Mouse (Mus musculus): ENCODE measurements around the gene C530008M17Rik. TPM values are rescaled to one million over a fixed set of nuclear protein-coding genes. Genes with fewer than 3 reads are reported as not detected.
A peak's percentile ranks its signal among the peaks of the same experiment; 100 is the strongest.

C530008M17Rik gene
- polyA plus RNA-seq, 1 experiment from 2014 or later, result 27.6 TPM

DNA sequence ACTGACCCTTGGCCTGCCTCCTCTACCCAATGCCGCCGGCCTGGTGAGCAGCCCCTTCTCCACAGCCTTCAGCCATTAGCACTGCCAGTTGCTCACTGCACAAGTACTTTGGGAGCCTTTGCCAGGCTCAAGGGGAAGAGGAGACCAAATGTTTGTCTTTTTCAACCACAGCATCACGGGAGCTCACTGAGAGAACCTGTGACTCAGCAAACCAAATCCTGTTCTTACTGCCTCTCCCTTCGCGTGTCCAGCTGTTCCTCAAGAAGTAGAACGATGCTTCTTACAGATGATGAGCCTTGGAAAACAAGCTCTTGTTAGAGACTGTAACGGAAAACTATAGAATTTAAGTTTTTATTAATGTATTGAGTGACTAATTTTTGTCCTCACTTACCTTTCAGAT is 12.1 kb upstream of the C530008M17Rik start:
- H3K9me3 ChIP-seq, result no peaks in the 10 kb centered on the region
- no peak overlapping the region for H3K9ac ChIP-seq
- no peak for ATAC-seq (ENCODE audit: extremely low read depth, insufficient number of reproducible peaks, low FRiP score, low TSS enrichment)
- no peak overlapping the region for H3K4me3 ChIP-seq
- WGBS, result 91% methylated on average over 7 of the region's 7 CpGs
- no peak overlapping the region for H3K27ac ChIP-seq (replicated peaks)
- peaks cover 67% of the 10 kb centered on the region for H3K36me3 ChIP-seq
- no peaks in the 10 kb centered on the region for H3K4me1 ChIP-seq
- no peaks in the 10 kb centered on the region for H3K27me3 ChIP-seq (replicated peaks)
- no peak overlapping the region for H3K4me2 ChIP-seq

DNA sequence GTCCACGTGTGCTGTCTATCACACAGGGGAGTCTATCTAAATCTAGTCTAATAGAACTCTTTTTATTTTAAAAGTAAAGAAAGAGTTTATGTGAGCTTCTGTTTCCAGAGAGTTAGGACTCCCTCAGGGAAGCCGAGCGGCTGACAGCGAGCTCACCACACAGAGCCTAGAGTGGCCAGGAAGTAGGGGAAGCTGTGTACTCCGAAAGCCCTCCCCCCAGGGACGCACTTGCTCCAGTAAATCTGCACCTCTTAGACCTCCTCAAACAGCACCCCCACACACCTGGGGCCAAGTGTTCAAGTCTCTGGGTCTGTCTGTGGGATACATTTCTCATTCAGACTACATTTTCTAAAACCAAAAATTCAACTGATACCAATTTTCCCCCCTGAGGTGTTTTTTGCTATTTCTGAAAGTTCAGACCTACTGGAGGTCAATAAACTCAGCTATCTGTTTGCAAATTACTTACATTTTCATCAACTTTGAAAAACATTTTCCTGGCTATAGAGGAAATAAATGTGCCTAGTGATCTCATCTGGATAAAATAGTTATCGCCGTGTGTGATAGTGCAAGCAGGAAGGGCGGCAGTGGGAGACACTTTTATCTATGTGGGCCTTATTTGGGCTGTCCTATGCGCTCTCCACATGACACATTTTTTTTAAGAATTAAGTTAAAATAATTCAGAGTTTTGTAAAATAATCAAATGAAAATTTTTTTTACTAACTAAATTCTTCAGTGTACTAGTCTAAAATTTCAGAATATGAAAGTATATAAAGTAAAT is 11.0 kb upstream of the C530008M17Rik start:
- H3K9me3 ChIP-seq, result no peaks in the 10 kb centered on the region
- H3K4me2 ChIP-seq, result no peak overlapping the region
- 89% methylated on average over 10 of the region's 10 CpGs for WGBS
- peaks cover 58% of the 10 kb centered on the region for H3K36me3 ChIP-seq
- H3K27ac ChIP-seq (replicated peaks), result no peak overlapping the region
- no peak overlapping the region for H3K9ac ChIP-seq
- no peaks in the 10 kb centered on the region for H3K27me3 ChIP-seq (replicated peaks)
- no peaks in the 10 kb centered on the region for H3K4me1 ChIP-seq
- H3K4me3 ChIP-seq, result no peak overlapping the region
- no peak for ATAC-seq (ENCODE audit: extremely low read depth, insufficient number of reproducible peaks, low FRiP score, low TSS enrichment)

DNA sequence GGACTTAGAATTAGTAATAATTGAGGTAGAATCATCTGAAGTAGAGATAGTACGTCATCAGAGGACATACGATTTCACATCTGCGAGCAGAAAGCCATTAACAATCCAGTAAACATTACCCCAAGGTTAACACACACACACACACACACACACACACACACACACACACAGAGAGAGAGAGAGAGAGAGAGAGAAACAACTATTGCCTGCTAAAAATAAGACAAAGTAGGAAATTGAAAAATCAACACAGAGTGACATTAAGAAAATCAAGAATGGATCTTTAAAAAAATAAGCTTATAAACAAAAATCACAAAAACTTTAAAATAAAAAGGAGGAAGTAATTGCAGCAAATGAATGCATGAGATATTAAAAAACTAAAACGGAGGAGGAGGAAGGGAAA is 6.4 kb upstream of the C530008M17Rik start:
- WGBS, result 69% methylated on average over 4 of the region's 4 CpGs
- ATAC-seq (ENCODE audit: extremely low read depth, insufficient number of reproducible peaks, low FRiP score, low TSS enrichment), result no peak
- Histone ChIP-seq H3K4me1 (no peaks in the 10 kb centered on the region), H3K9ac (no peak overlapping the region), H3K4me3 (no peak overlapping the region), H3K9me3 (no peaks in the 10 kb centered on the region), H3K36me3 (peaks cover 15% of the 10 kb centered on the region), H3K27ac (replicated peaks) (no peak overlapping the region), H3K27me3 (replicated peaks) (peaks cover 2% of the 10 kb centered on the region; the same call in 1 of the 2 replicates), H3K4me2 (no peak overlapping the region)

DNA sequence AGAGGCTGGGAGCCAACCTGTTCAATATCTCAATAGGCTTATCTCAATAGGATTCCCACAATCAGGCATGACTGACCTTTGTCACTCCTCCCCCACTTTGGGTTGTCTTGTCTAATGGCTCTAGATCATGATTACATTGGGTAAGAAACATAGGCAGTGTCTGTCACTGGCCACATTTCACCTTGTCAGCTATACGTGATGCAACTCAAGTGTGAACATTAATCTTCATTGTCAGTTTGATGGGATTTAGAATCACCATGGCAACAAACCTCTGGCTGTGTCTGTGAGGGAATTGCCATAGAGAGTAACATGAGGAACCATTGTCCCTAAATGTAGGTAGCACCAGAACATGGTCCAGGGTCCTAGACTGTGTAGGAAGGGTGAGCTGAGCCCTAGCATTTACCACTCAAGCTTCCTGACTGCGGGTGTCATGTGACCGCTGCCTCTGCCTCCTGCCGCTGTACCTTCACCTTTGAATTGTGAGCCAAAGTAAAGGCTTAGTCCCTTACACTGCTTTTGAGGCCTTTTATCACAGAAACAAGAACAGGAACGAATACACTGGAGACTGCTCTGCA is 5.1 kb upstream of the C530008M17Rik start:
- Histone ChIP-seq H3K4me2 (no peak overlapping the region), H3K4me1 (no peaks in the 10 kb centered on the region), H3K27ac (replicated peaks) (no peak overlapping the region), H3K27me3 (replicated peaks) (peaks cover 4% of the 10 kb centered on the region; the same call in 1 of the 2 replicates), H3K9ac (no peak overlapping the region), H3K9me3 (no peaks in the 10 kb centered on the region), H3K36me3 (peaks cover 11% of the 10 kb centered on the region), H3K4me3 (no peak overlapping the region)
- 57% methylated on average over 5 of the region's 5 CpGs for WGBS
- no peak for ATAC-seq (ENCODE audit: extremely low read depth, insufficient number of reproducible peaks, low FRiP score, low TSS enrichment)

DNA sequence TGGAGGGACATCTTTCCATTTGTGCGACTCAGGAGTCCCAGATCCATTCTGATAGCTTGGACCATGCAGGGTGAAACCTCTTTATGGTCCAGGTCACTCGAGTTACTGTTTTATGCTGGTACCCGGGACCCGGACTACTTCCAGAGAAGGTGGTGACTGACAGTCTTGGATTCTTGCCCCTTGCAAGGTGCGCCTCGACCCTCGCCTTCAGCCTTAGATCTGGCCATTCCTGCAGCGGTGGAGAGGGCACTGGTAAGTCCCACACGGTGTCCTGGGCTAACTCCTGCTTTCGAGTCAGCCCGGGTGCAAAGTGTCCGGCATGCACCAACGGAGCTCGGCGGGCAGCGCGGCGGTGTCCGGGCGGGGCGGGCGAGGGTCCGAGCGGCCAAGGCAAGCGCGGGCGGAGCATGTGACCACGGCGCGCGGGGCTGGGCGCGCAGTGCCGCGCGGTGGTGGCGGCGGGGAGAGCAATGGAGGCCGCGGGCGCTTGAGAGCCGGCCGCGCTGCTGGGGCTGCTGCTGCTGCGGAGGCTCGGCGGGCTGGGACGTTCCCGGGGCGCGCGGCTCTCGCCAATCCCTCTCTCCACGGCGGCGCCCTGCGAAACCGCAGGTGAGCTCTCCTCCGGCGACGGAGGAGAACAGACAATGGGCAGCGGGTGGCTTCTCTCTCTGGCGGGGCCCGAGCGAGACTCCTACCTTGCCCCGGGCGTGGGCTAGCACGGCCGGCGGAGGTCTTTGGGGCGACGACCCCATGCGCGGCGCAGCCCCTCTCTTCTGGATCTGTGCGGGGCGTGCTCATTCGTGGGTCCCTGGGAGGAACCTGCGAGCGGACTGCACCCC is 1.2 kb downstream of the C530008M17Rik start:
- peak; percentile 75; the same call in 1 of the 2 replicates for ATAC-seq (ENCODE audit: extremely low read depth, insufficient number of reproducible peaks, low FRiP score, low TSS enrichment)
- peak overlapping the region; percentile 87 for H3K9ac ChIP-seq
- no peaks in the 10 kb centered on the region for H3K36me3 ChIP-seq
- no peaks in the 10 kb centered on the region for H3K9me3 ChIP-seq
- 1% methylated on average over 66 of the region's 80 CpGs for WGBS
- H3K4me3 ChIP-seq, result peak overlapping the region; percentile 76
- peaks cover 3% of the 10 kb centered on the region; the same call in 1 of the 2 replicates for H3K4me1 ChIP-seq
- no peak overlapping the region for H3K27ac ChIP-seq (replicated peaks)
- peak overlapping the region; percentile 96 for H3K4me2 ChIP-seq
- peaks cover 4% of the 10 kb centered on the region; the same call in 1 of the 2 replicates for H3K27me3 ChIP-seq (replicated peaks)

DNA sequence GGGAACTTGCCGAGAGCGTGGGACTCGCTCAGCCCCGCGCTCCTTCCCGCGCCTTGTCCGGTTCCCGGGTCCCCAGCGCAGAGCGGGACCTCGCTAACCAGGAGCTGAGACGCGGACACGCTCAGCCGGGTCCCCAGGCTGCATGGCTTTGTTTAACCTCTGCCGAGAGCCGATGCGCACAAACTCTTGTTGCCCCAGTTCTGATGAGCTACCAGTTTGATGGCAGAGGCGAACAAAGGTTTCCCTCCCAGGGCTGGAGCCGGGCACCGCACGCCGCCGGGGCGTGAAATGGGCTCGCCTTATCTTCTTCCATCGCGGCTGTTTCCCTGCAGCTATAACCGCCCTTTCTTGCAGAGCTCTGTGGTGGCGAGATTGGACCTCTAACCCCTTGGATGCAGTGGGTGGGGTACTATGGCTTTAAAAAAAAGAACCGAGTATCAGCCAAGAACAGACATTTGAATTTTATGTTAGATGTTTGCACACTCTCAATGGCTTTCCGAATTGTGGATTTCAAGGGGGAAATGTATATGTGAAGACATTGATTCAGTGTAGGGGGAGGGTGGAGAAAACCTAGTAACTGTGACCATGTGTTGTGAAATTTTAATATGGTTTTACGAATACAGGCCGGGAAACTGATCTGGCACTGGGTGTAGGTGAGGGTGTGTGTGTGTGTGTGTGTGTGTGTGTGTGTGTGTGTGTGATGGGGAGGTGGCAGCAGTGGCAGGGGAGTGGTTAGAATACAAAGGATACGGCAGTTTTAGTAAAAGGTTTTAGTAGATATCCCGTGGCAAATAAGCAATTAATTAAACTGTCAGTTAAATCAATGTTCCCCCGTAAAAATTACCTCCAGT is 2.0 kb downstream of the C530008M17Rik start:
- Histone ChIP-seq H3K36me3 (no peaks in the 10 kb centered on the region), H3K4me2 (peak overlapping the region; percentile 96)
- 6% methylated on average over 38 of the region's 38 CpGs for WGBS

DNA sequence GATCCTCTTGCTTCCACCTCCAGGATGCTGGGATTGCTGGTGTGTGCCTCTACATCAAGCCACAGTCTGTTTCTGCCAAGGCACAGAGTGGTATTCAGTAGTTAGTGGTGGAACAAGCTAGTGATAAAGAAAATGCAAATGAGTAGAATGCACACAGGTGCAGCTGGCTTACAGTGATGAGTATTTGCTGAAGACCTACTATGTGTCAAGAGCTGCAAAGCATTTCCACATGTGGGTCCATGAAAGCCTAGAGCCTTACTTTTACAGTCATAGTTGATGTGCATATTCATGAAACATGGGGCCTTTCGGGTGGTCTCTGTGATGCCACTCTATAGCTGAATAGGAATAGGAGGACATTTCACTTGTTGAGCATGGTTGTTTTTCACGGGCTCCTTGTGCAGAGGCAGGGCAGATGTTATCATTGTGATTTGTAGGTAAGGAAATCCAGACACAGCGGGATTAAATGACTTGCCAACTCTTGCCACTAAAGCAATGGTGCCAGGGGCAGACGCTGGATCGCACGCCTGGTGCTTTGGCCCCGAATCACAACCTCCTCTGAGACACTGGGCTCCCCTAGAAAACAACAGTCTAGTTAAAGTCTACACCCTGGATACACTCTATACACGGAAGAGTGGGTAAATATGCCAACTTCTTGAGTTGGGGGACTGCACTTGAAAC is 3.8 kb downstream of the C530008M17Rik start:
- Histone ChIP-seq H3K4me3 (no peak overlapping the region), H3K9me3 (no peaks in the 10 kb centered on the region), H3K27me3 (replicated peaks) (0 out of 2 replicates have a peak, but pooled peaks cover under 1% of the 10 kb centered on the region), H3K4me2 (no peak overlapping the region), H3K27ac (replicated peaks) (no peak overlapping the region), H3K36me3 (no peaks in the 10 kb centered on the region), H3K4me1 (peaks cover 3% of the 10 kb centered on the region; the same call in 1 of the 2 replicates), H3K9ac (no peak overlapping the region)
- 81% methylated on average over 8 of the region's 8 CpGs for WGBS
- no peak for ATAC-seq (ENCODE audit: extremely low read depth, insufficient number of reproducible peaks, low FRiP score, low TSS enrichment)

More for the DNA sequence above, 2.0 kb downstream of the C530008M17Rik start:
- Histone ChIP-seq H3K9me3 (no peaks in the 10 kb centered on the region), H3K27ac (replicated peaks) (no peak overlapping the region), H3K27me3 (replicated peaks) (peaks cover 4% of the 10 kb centered on the region; the same call in 1 of the 2 replicates), H3K4me1 (peaks cover 3% of the 10 kb centered on the region; the same call in 1 of the 2 replicates), H3K4me3 (peak overlapping the region; percentile 76), H3K9ac (peak overlapping the region; percentile 87)
- 0 out of 2 replicates have a peak, but pooled peaks have one; percentile 29 for ATAC-seq (ENCODE audit: extremely low read depth, insufficient number of reproducible peaks, low FRiP score, low TSS enrichment)

DNA sequence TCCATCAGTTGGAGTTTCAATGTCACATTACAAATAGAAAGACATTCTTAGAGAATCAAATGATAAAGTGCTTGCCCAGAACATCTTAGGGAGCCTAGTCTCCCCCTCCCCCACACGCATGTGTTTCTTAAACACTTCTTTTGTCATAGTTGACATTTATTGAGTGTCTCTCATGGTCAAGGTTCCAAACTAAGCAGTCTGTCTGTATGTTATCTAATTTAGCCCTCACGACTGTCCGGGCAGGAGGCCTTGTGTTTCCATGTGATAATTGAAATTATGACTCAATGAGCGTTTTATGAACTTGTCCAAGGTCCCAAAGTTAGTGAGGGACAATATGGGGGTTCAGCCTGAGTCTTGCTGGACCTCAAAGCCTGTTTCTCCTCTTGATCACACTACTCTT is 5.0 kb downstream of the C530008M17Rik start:
- H3K4me2 ChIP-seq, result no peak overlapping the region
- H3K9me3 ChIP-seq, result no peaks in the 10 kb centered on the region
- 63% methylated on average over 4 of the region's 4 CpGs for WGBS
- no peak overlapping the region for H3K9ac ChIP-seq
- H3K27ac ChIP-seq (replicated peaks), result no peak overlapping the region
- no peak for ATAC-seq (ENCODE audit: extremely low read depth, insufficient number of reproducible peaks, low FRiP score, low TSS enrichment)
- peaks cover 3% of the 10 kb centered on the region; the same call in 1 of the 2 replicates for H3K4me1 ChIP-seq
- H3K4me3 ChIP-seq, result no peak overlapping the region
- H3K27me3 ChIP-seq (replicated peaks), result no peaks in the 10 kb centered on the region
- no peaks in the 10 kb centered on the region for H3K36me3 ChIP-seq

DNA sequence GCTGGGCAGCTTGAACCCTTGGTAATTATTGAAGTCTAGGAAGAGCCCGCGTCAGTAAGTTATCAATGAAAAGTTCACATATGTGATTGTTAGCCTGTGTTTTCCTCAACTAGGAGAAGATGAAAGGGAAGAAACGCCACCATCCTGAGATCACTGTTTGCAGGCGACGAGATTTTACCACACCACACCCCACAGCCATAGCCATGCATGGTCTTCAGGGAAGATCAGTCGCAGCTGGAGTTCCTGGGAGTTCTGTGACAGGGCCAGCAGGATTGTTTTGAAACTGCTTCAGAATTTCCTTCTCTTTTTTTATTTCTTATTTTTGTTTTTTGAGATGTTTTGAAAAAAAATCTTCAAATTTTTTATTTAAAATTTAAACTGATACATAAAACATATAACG is 8.6 kb downstream of the C530008M17Rik start:
- no peaks in the 10 kb centered on the region for H3K36me3 ChIP-seq
- H3K4me1 ChIP-seq, result no peaks in the 10 kb centered on the region
- H3K9ac ChIP-seq, result no peak overlapping the region
- H3K4me3 ChIP-seq, result no peak overlapping the region
- no peaks in the 10 kb centered on the region for H3K27me3 ChIP-seq (replicated peaks)
- H3K9me3 ChIP-seq, result no peaks in the 10 kb centered on the region
- no peak overlapping the region for H3K4me2 ChIP-seq
- H3K27ac ChIP-seq (replicated peaks), result no peak overlapping the region
- ATAC-seq (ENCODE audit: extremely low read depth, insufficient number of reproducible peaks, low FRiP score, low TSS enrichment), result no peak
- WGBS, result 78% methylated on average over 7 of the region's 7 CpGs

DNA sequence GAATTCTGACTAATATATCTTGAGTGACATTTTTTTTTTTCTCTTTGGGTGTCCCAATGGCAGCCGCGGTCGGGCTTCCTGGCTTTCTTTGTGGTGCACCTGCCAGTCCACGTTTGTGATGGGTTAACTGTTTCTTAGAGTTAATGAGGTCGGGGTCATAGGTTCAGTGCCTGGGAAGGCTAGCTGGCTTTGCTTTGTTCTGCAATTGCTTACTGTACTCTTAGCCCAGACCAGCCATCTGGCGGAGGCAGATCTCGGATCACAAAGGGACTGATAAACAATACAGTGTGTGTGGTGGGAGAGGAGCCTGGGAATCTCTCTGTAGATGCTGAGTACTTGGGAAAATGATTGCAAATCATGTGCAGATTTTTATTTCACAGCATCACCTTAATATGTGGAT is 9.1 kb downstream of the C530008M17Rik start:
- Histone ChIP-seq H3K4me3 (no peak overlapping the region), H3K9ac (no peak overlapping the region), H3K27ac (replicated peaks) (no peak overlapping the region), H3K36me3 (no peaks in the 10 kb centered on the region), H3K4me2 (no peak overlapping the region), H3K9me3 (no peaks in the 10 kb centered on the region), H3K4me1 (no peaks in the 10 kb centered on the region), H3K27me3 (replicated peaks) (no peaks in the 10 kb centered on the region)
- no peak for ATAC-seq (ENCODE audit: extremely low read depth, insufficient number of reproducible peaks, low FRiP score, low TSS enrichment)
- WGBS, result 47% methylated on average over 7 of the region's 7 CpGs

All from heart, embryonic 13.5 days (tissue).